Mouse (Mus musculus) left cerebral cortex, postnatal 25 days (tissue): ENCODE data around the gene Pde2a. TPM values are rescaled to one million over a fixed set of nuclear protein-coding genes. Genes with fewer than 3 reads are reported as not detected.

Source experiments
- DNase-seq, 2 experiments: peaks; one replicate each; pipeline ENCODE4 v3.0.0; 2022; ENCODE audit warnings: low spot score in 2 of 2, mixed read lengths in 1 of 2
- intact Hi-C: fragments of 180-260 bp; cut with DNase I; formaldehyde crosslinking; loops from one replicate; pipeline ENCODE4 v1.15.1; 2025
- total RNA-seq, 2 experiments: library from RNA; stranded (reverse); gene quantifications; 2 replicates each; pipeline ENCODE4 v1.2.3; 2021

Gene Pde2a
- total RNA-seq, 2 experiments from 2014 or later: 377 to 383 TPM

DNA sequence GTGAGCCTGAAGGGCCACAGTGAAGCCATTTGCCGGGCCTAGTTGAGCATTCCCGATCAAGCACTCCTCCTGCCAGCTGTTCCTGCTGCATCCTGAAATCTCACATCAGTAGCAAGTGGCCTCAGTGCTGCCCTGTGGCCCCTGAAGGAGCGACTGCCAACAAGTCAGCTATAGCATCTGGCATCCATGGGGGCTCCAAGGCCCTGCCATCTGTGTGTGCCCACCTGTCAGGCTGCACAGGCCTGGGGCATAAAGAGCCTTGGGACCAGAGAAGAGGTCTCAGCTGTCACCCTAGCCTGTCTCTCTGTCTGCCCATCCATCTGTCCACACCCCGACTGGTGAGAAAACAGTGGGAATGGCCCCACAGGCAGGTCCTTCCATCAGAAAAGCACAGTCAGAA is 43.4 kb downstream of the Pde2a start:
- intact Hi-C loops: no loop called here

DNA sequence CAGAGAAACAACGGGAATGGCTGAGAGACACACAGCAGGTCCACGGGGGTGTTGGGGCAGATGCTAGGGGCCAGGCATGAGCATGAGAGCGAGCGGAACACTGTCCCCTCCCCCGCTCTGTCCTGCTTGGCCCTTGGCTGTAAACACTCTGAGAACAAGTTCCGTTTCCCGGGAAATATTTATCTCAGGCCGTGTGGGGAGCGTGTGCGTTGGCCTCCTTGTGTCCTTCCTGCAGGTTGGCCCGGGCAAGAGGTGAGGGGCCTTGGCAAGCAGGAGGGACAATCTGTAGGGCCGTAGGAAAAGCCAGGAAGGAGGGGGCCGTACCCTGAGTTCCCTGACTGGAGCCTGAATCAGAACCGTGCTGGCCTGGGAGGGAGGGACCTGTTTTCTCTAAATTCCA is 43.9 kb downstream of the Pde2a start:
- no peak for DNase-seq
- intact Hi-C loops: no loop called here

More for the DNA sequence above, 43.4 kb downstream of the Pde2a start:
- no peak for DNase-seq

DNA sequence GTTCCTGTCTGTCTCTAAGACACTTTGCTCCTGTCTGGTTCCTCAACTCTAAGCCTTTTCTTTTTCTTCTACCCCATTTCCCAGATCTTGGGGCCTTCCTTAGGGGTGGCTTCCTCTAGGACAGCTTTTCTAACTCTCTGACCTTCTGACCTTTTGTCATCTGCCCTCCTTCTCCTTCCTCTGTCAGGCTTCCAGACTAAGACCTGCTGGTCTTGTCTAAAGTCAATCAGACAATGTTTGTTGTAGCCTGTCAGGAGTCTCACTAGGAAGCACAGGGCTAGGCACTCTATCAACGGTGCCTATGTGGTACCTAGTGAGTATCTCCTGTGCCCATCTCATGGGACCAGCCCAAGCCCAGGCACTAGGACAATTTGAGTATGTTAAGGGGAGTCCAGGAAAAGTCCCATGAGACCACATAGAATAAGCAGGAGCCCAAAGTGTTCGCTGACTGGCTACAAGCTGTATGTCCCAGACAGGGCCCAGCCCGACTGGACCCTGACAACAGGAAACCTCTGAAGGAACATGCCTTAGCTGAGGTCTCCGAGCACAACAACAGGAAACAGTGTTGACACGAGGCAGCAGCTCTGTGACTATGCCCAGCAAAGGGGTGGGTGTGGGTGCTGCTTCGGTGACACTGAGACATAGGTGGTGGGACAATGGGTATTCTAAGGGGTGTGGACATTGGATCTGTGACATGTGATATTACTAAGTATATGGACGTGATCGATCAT is 44.5 kb downstream of the Pde2a start:
- no peak for DNase-seq
- intact Hi-C loops: no loop called here

DNA sequence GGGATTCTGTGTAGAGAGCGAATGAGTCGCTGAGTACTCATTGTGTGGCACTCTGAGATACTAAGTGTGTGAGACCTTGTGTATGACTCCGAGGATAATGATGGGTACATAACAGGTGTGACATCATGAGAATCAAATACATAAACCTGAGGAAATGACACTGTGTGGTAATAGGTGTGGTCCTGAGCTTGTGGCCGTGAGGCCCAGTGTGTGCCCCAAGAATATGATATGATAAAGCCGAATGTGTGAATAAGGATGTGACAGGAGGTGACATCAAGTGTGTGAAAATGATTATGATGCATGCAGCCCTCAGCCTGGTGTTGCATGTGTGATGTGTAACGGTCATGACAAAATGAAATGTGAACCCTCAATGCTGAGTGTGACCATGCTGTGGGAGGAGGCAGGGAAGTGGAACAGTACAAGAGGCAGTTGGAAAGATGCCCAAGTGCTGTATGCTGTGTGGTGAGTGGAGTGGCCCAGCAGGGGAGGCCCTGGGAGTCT is 45.1 kb downstream of the Pde2a start:
- intact Hi-C loops: no loop called here
- peak in 1 of 2 experiments; percentile 61 for DNase-seq

DNA sequence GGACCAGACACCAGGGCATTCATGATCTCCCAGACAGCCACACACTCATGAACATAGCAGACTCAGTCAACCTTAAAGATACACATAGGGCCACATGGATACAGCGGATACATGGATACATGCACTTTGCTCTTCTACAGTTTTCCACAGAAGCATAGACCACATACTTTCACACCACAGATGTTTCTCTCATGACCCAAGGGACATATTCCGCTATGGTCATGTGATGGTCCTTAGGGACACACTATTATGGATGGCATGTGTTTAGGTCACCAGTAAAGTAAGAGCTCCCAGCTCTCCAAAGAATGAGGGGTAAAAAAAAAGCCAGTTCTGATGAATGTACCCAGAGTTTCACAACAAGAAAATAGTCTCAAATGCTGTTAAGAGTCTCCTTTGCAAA is 49.9 kb downstream of the Pde2a start:
- intact Hi-C loops: no loop called here
- DNase-seq: no peak

DNA sequence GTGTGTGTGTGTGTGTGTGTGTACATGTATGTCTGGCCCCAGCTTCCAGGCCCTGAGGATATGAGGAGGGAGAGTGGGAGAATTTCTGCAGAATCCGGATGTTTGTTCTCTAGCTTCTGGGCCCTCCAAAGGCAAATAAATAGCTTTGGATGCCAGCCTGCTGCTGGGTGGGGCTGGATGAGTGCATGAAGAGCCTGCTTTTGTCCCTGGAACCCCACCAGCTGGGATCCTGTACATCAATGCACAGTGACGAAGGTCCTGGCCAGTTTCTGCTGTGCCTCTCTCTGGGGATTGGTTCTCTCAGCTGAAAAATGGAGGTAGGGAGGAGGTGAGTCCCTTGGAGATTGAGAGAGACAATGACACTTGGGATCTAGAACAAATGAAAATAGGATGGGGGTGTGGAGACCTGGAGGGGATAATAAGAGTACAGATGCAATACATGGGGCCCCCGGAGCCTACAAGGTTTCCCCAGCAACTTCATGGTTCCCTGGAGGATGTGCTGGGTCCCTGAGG is 50.5 kb downstream of the Pde2a start:
- no peak for DNase-seq
- intact Hi-C loops: no loop called here

DNA sequence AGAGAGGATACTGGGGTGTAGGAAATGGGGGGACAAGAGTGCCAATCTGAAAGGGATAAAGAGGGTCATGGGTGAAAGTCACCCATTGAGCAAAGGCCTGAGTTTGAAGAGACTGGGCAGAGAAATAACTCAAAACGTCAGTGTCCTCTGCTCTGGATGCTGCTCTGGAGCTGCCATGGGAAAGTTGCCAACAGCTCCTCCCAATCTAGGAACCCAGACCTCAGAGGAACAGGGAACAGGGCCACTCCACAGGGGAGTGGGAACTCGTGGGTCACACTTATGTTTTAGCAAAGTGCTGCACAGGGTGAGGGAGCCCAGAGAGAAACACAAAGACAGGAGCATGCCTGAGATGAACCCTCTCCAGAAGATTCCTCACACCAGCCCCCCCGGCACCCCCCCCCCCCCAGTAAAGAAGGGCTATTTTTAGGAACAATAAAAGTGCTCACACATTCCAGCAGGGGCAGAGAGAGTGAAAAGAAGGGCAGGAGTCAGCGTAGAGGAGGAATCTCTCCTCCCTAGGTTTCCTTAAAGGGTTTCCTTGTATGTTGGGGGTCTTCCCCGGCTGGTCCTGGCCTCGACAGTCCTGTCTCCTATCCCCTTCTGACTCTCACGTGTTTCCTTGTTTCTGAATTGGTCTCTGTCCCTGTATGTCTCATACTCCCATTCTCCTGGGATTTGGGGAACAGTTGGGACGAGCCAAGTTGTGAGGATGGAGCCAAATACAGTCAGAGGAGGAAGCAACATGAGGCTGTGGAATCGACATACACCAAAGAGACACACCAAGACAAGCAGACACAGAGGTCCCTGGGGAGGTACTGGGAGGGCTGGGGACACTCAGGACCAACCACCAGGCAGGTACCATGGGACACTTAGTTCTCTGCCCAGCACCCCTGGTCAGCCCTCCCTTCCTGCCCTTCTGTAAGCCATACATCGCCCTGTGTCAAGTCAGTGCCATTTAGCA is 51.4 kb downstream of the Pde2a start:
- DNase-seq: no peak
- intact Hi-C loops: no loop called here

DNA sequence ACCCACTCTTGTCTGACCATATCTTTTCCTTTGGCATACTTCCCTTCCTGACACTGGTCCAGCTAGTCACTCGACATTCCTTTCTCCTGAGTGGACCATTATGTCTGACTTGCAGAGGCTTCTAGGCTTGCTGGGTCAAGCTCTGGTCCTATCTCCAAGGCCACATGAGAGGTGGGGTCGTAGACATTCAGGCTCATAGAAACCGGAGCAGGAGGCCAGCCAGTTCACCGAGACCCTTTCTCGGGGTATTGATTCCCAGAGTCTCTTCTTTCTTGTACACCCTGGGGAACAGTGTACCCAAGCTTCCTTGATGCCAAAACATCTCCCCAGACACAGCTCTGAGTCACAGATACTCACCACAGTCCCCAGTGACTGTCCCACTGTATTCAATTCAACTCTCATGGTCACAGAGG is 52.9 kb downstream of the Pde2a start:
- DNase-seq: no peak
- intact Hi-C loops: no loop called here

DNA sequence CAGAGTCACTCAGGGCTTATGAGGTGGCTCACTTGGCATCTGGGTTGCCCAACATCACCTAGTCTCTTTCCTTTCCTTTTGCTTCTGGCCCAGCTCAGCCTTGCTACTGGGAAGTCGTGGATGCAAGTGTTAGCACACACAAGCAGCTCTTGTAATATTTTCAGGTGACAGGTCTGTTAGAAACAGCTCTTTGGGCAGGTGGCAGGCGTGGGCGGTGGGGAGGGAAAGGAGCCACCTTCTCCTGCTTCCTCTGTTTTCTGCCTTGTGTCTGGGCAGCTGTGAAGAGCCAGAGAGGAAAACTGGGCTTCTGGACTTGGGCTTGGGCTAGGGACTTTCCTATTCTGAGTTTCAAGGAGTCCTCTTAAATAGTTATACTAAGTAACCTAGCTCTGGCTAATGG is 54.5 kb downstream of the Pde2a start:
- intact Hi-C loops: no loop called here
- DNase-seq: no peak

DNA sequence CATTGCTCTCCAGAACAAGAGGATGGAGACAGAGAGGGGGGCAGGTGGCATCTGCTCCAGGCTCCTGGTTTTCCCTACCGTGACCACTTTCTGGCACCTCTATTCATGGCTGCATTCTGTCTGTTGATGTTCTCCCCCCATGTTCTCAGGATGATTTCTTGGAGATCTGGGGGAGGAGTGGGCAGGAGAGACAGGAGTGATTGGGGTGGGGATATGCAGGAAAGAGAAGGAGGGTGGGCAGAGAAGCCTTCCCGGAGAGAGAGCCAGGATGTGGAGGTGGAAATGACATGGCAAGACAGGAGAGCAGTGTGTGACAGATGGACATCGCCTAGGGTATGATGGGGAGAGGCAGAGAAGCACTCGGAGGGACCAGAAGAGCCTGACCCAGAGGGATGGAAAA is 55.0 kb downstream of the Pde2a start:
- peak in 1 of 2 experiments; percentile 68 for DNase-seq
- intact Hi-C loops: no loop called here

DNA sequence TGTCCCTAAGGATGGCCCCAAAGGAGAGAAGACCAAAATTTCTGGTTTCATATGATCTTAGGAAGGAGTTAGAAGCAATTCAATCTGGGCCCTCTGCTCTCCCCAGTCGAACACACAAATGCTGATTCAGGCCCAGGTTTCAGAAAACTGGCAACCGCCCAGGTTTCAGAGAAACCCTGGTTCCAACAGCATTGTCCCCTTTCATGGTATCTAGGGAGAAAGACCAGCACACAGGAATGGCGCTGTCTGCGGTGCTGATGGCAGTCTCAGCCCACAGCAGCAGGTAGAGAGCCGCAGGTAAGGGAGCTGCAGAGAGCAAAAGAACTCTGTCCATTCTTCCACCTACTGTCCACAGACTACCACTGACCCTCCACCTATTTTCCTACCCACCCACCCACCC is 55.7 kb downstream of the Pde2a start:
- intact Hi-C loops: no loop called here
- no peak for DNase-seq

DNA sequence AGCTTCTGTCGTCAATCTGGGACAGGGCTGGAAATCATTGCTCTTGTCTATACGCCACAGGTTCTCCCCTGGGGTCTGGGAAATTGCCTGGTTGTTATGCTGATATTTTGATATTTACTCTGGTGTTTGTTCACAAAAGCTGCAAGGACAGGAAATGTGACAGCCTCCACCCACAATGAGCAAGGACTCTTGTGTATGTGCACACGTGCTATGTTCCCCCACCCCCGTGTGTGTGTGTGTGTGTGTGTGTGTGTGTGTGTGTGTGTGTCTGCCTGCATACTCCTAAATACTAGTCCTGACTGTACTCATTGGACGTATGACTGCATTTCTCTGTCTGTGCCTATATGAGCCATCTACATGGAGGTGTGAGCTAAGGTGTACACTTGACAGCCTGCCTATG is 56.6 kb downstream of the Pde2a start:
- intact Hi-C loops: no loop called here
- no peak for DNase-seq

DNA sequence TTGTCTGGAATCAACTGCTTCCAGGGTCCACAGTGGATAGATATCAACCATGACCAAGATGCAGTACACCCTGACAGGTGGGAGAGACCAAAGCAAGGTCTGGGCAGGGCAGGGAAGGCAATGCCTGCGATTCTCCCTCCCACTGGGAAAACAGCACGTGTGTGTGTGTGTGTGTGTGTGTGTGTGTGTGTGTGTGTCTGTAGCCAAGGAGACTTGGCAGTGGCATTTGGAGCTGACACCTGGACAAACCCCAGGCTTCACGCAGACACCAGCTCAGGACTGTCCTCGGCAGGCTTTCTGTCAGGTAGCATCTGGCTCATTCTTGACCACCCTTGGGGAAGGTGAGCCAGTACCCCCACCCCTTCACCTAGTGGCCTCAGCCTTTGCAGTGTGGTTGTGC is 58.4 kb downstream of the Pde2a start:
- DNase-seq: no peak
- intact Hi-C loops: no loop called here

DNA sequence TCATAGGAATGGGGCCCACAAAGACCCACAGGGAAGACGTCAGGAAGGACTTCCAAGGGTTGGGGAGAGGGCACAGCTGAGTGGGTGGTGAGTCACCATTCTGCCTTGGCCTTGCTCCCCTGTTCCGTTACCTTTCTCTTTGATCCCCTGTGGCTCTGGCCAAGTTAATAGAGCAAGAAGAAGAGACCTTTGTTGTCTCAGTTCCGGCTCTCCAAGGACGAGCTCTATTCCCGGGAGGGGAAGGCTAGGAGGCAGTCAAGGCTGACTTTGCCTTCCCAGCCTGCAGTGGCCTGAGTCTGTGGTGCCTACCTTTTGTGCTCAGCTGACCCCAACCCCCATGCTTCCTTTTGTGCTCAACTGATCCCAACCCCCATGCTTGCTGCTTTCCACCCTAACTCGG is 59.2 kb downstream of the Pde2a start:
- no peak for DNase-seq
- intact Hi-C loops: no loop called here

DNA sequence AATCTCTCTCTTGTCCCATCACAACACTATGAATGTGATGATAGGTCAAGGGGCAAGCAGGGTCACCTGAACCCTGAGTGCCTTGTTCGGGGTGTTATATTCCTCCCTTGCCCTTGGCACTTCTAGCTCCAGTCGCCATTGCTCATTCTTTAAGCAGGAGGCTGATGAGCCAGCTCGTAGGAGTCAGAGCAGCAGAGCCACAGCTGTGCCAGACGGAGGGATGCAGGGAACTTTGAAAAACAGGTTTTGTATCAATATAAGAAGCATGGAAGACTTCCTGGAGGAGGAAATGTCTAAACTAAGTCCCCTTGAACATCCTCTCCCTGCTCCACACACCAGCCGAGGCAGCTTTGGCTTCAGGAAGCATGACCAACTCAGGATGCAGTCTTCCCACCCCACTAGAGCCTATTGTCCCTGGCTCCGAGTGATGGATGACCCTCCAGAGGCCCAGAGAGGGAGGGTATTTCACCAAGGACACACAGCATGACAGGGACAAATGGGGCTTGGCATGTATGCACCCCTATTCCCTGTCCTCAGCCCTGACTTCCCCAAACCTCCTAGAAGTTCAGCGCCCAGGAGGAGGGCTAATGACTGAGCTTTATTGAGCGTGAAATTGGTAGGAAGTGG is 60.5 kb downstream of the Pde2a start:
- no peak for DNase-seq
- intact Hi-C loops: no loop called here

DNA sequence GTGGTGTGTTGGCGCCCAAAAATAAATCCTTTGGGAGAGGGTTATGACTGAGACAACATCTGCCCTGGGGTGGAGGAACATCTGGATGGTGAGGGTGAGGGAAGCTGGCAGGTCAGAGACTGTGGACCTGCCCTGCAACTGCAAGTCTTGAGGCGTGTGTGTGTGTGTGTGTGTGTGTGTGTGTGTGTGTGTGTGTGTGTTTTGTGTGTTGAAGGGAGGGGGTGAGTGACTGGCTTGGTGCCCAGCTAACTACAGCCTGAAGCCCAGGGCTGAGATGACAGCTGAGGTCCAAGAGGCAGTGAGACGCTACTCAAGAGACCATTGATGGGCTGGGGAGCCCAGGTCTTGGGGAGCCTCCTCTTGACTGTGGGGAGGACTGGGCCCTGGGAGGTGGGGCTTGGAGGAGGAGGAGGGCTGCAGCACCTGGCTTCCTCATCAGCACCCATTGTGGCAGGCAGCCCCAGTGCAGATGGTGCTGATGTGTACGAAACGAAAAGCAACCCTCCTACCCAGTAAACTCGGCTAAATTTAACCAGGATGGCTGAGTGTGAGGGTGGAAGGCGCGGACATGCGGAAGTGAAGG is 61.1 kb downstream of the Pde2a start:
- intact Hi-C loops: no loop called here
- DNase-seq: peak; percentile 72 to 86

DNA sequence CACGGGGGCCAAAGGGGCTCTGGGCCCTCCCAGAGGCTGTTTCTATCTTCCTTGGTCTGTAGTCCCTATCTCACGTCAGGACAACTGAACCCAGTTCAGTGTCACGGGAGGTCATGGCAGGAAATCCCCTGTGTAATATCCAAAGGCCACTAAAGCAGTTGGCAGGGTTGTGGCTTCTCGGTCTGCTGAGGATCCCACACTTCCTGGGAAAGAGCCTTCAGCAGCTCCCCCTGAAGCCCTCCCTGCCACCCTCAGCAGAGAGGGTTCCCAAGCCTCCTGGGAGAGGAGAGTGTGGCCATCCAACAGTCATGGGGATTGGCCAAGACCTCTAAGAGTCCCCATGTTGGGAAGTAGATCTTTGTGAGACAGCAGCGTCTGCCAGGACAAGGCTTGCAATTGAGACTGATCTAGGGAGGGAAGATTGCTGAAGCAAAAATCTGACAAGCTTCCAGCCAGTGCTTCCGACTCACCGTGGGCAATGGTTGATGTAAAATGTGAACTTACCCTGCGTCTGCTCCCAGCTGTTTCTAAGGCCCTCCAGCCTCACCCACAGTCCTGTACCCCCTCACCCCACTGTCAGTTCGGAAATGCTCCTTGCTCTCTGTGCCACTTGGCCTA is 62.1 kb downstream of the Pde2a start:
- no peak for DNase-seq
- intact Hi-C loops: no loop called here

DNA sequence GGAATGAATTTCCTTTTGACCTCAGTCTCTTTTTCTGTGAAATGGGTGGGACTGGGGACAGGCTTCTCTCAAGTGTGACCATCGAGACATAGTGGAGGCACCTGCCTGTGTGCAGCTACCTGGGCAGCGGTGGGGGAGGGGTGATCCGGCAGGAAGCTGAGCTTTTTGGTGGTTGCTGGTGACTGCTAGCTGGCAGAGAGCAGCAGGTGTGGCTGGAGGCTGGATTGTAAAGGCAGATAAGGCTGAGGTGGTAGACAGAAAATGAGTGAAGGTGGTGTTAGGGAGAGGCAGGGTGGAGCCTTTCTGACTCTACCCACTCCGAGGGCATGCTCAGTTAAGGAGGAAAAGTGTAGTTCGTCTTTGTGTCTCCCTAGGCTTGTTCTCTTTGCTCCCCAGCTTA is 65.6 kb downstream of the Pde2a start:
- intact Hi-C loops: no loop called here
- DNase-seq: no peak

DNA sequence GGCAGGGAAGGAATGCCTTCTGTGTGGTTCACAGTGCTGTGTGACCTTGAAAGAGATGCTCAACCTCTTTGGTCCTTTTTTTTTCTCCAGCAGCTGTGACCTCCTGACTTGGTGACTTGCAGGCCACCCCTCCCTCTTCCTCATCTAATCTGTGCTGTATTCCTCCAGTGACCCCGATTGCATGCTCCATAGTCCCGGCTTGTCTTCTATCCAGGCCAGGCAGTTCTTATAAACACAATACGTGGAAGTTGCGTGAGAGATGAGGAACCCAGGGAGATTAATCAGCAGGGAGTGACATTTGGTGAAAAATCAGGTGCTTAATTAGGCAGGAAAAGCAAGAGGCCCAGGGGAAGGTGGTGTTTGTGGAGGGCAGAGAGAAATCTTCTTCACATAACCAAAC is 69.5 kb downstream of the Pde2a start:
- intact Hi-C loops: no loop called here

More for the DNA sequence above, 69.5 kb downstream of the Pde2a start:
- DNase-seq: no peak
